Mouse (Mus musculus) adipose tissue, adult 10 weeks (tissue): ENCODE measurements around the gene Olfr1461. TPM values are rescaled to one million over a fixed set of nuclear protein-coding genes. Genes with fewer than 3 reads are reported as not detected.

Source experiments
- polyA plus RNA-seq: library from polyadenylated mRNA; stranded (reverse); fragments of 350-450 nt; fragmentation: Illumina TruSeq; extraction: RNeasy Lipid Tissue Mini Kit (QIAGEN cat#74804); gene quantifications from one replicate; pipeline ENCODE4 v1.2.3, GENCODE M21; 2014; ENCODE audit warnings: low read depth, low replicate concordance

Gene Olfr1461
- polyA plus RNA-seq, result not detected

DNA sequence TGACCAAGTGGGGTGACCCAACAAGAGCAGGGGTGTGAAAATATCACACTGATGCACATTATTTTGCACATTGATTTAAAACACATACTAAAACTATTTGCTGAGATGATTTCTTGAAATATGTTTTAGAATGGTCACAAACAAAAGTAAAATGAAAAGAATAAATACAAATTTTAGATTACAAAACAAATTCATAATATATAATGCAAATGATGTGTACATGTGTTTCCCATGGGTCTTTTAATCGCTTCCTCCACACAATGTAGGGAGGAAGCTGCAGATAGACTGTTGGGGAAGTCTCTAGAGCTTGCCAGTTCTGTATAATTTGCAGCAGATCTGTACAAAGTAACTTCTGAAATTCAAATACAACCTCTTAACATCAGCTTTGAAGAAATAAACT is at the start of gene Olfr1461:
Gene Olfr1461 (plus strand): TSS at position 301 of the 400 bp plus-strand sequence.

GRCm38 (mm10) chr19:13149449-13149848 is 13.4 kb upstream of the Olfr1461 start, which contains the start of gene Olfr1459:
TSS of gene Olfr1459 (minus strand) at chr19:13149549.

GRCm38 (mm10) chr19:13185434-13185833 is 22.6 kb downstream of the Olfr1461 start, which contains the start of gene Olfr1462:
TSS of gene Olfr1462 (plus strand) at chr19:13185734.

Other genes with a start within 250 kb of the Olfr1461 start
- gene Olfr1448, start 238.6 kb upstream of the Olfr1461 start, polyA plus RNA-seq, result not detected
- gene Olfr1449, start 232.2 kb upstream of the Olfr1461 start, polyA plus RNA-seq, result not detected
- gene Olfr1450, start 212.7 kb upstream of the Olfr1461 start, polyA plus RNA-seq, result not detected
- gene Olfr1451, start 168.0 kb upstream of the Olfr1461 start, polyA plus RNA-seq, result not detected
- gene Olfr1453, start 134.7 kb upstream of the Olfr1461 start, polyA plus RNA-seq, result not detected
- not detected for gene Olfr1454, start 102.4 kb upstream of the Olfr1461 start, polyA plus RNA-seq
- not detected for gene Olfr1457, start 65.1 kb upstream of the Olfr1461 start, polyA plus RNA-seq
- gene Olfr1458, start 56.2 kb upstream of the Olfr1461 start, polyA plus RNA-seq, result not detected
- not detected for gene Olfr1459, start 13.5 kb upstream of the Olfr1461 start, polyA plus RNA-seq
- gene Olfr1462, start 22.7 kb downstream of the Olfr1461 start, polyA plus RNA-seq, result not detected
- not detected for gene Olfr1463, start 68.3 kb downstream of the Olfr1461 start, polyA plus RNA-seq
- not detected for gene Olfr1465, start 152.5 kb downstream of the Olfr1461 start, polyA plus RNA-seq
- not detected for gene Olfr1466, start 175.9 kb downstream of the Olfr1461 start, polyA plus RNA-seq
- not detected for gene Olfr1467, start 199.2 kb downstream of the Olfr1461 start, polyA plus RNA-seq
- gene Olfr1469, start 244.8 kb downstream of the Olfr1461 start, polyA plus RNA-seq, result not detected